Comparison of ENCODE assay signal across 20 mouse cellular contexts in the genomic region with DNA sequence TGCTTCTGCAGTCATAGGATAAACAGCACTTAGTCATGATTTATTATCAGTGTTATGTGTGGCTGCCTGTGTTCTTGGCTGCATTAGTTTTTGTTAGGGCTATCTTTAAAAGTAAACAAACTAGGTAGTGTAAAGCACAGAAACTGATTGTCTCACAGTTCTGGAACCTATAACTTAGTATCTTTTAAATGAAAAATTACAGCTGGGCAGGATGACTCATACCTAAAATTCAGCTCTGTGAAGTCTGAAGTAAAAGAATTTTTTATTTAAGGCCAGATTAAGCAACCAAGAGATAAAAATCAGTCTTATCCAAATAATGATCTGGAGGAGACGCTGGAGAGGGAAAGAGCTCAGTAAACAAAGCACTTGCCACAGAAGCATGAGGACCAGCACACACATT. TPM values are rescaled to one million over a fixed set of nuclear protein-coding genes. Genes with fewer than 3 reads are reported as not detected.
"Had no signal": no experiment of that assay in that cellular context is flagged by ENCODE, and none has a peak within 500 bp of the region (broad histone marks: within the 10 kb centered on the region; RNA-seq: fewer than 3 reads in every experiment).

No protein-coding gene starts in this region.

- H3K4me2 ChIP-seq: lung, embryonic 15.5 days; midbrain, embryonic 11.5 days; midbrain, embryonic 13.5 days; midbrain, embryonic 15.5 days; neural tube, embryonic 13.5 days; neural tube, embryonic 15.5 days; stomach, embryonic 15.5 days had no signal

- ATAC-seq: liver, postnatal 0 days; lung, postnatal 0 days; midbrain, embryonic 13.5 days; midbrain, embryonic 15.5 days had no signal

- H3K4me1 ChIP-seq: lung, embryonic 15.5 days; megakaryocyte, embryonic 14.5 days; midbrain, embryonic 13.5 days; midbrain, embryonic 15.5 days; neural tube, embryonic 13.5 days; neural tube, embryonic 15.5 days; stomach, embryonic 15.5 days had no signal

- H3K9me3 ChIP-seq: lung, embryonic 15.5 days; megakaryocyte, embryonic 14.5 days; midbrain, embryonic 13.5 days; midbrain, embryonic 15.5 days; neural tube, embryonic 13.5 days; neural tube, embryonic 15.5 days; stomach, embryonic 15.5 days had no signal

- H3K9ac ChIP-seq: liver, postnatal 0 days; lung, embryonic 15.5 days; midbrain, embryonic 13.5 days; midbrain, embryonic 15.5 days; neural tube, embryonic 13.5 days; neural tube, embryonic 15.5 days; stomach, embryonic 15.5 days had no signal

- H3K4me3 ChIP-seq: lung, embryonic 15.5 days; megakaryocyte, embryonic 14.5 days; midbrain, embryonic 13.5 days; midbrain, embryonic 15.5 days; neural tube, embryonic 13.5 days; neural tube, embryonic 15.5 days; stomach, embryonic 15.5 days had no signal

- H3K27ac ChIP-seq: lung, embryonic 15.5 days; macrophage; midbrain, embryonic 13.5 days; midbrain, embryonic 15.5 days; neural tube, embryonic 13.5 days; neural tube, embryonic 15.5 days; stomach, embryonic 15.5 days; stomach, postnatal 0 days had no signal

- H3K36me3 ChIP-seq: lung, embryonic 15.5 days; midbrain, embryonic 13.5 days; midbrain, embryonic 15.5 days; neural tube, embryonic 13.5 days; neural tube, embryonic 15.5 days; stomach, embryonic 15.5 days had no signal

- H3K27me3 ChIP-seq: lung, embryonic 15.5 days; megakaryocyte, embryonic 14.5 days; midbrain, embryonic 13.5 days; midbrain, embryonic 15.5 days; neural tube, embryonic 13.5 days; neural tube, embryonic 15.5 days; stomach, embryonic 15.5 days had no signal

- DNase-seq: liver, postnatal 0 days; lung, adult 2 months; lung, postnatal 14 days; lung, postnatal 36 days; retina, postnatal 1 day; right cerebral cortex, adult 18-20 months; thymus, adult 2 months; thymus, postnatal 25 days; thymus, postnatal 4 days had no signal

RNA-seq across cellular contexts. Expression of a gene that starts 43.8 kb away (rescaled TPM):
- polyA plus RNA-seq: macrophage had no signal
